Mouse (Mus musculus): ENCODE measurements around the gene Pinlyp.

GRCm38 (mm10) chr7:24593621-24594308 is 47.8 kb upstream of the Pinlyp start:
- TF ChIP-seq CTCF (IDR thresholded peaks at IDR 0.05; ENCODE audit: extremely low read depth, insufficient read length, insufficient replicate concordance, low read depth, low read length) (0 out of 2 replicates have a peak, but pooled peaks have one; percentile 10), POLR2A (IDR thresholded peaks at IDR 0.05; ENCODE audit: low read depth, low read length) (peak; percentile 79)
